Mouse (Mus musculus): Measurements from ENCODE around the gene Aqp6. TPM values are rescaled to one million over a fixed set of nuclear protein-coding genes. Genes with fewer than 3 reads are reported as not detected.

Aqp6 gene
- polyA plus RNA-seq, 1 experiment from 2014 or later, result not detected

GRCm38 (mm10) chr15:99578802-99579485 is 22.3 kb upstream of the Aqp6 start, which contains the start of gene Aqp2:
Aqp2 (plus strand) TSS chr15:99579055.
- TF ChIP-seq CTCF (IDR thresholded peaks at IDR 0.05; ENCODE audit: low read depth), result no peak
- Histone ChIP-seq H3K36me3 (ENCODE audit: insufficient read depth) (no peaks in the 10 kb centered on the region), H3K27ac (ENCODE audit: low read depth) (no peak within 1 kb of the TSS), H3K4me3 (ENCODE audit: low read depth, low read length) (no peak within 1 kb of the TSS), H3K9ac (no peak within 1 kb of the TSS), H3K4me1 (ENCODE audit: insufficient read depth) (0 out of 2 replicates have a peak, but pooled peaks cover 1% of the 10 kb centered on the region), H3K4me2 (no peak within 1 kb of the TSS), H3K9me3 (ENCODE audit: low read depth, low read length) (no peaks in the 10 kb centered on the region), H3K27me3 (ENCODE audit: insufficient read depth, low read length) (peaks cover 54% of the 10 kb centered on the region)
- WGBS, result 75% methylated on average over 26 of the region's 26 CpGs
- no peak for DNase-seq
- ATAC-seq (ENCODE audit: insufficient read depth), result no peak

- peak overlapping the region; percentile 24; the same call in 1 of the 2 replicates for H3K9ac ChIP-seq
- 3% methylated on average over 51 of the region's 54 CpGs for WGBS
- DNase-seq, result peak; percentile 75
Observed at GRCm38 (mm10) chr15:99583463-99584344, 17.5 kb upstream of the Aqp6 start.

GRCm38 (mm10) chr15:99584407-99585202 is 16.6 kb upstream of the Aqp6 start:
- no peaks in the 10 kb centered on the region for H3K36me3 ChIP-seq (ENCODE audit: insufficient read depth)
- peak overlapping the region; percentile 58 for H3K4me2 ChIP-seq
- DNase-seq (peak; percentile 56), ATAC-seq (ENCODE audit: insufficient read depth) (peak; percentile 52; the same call in 1 of the 2 replicates)
- no peaks in the 10 kb centered on the region for H3K9me3 ChIP-seq (ENCODE audit: low read depth, low read length)
- H3K4me3 ChIP-seq (ENCODE audit: low read depth, low read length), result peak overlapping the region; percentile 29; the same call in 1 of the 2 replicates
- 2% methylated on average over 24 of the region's 24 CpGs for WGBS
- no peak for TF ChIP-seq CTCF (IDR thresholded peaks at IDR 0.05; ENCODE audit: low read depth)
- H3K4me1 ChIP-seq (ENCODE audit: insufficient read depth), result peaks cover 3% of the 10 kb centered on the region; the same call in 1 of the 2 replicates
- no peak overlapping the region for H3K9ac ChIP-seq
- H3K27me3 ChIP-seq (ENCODE audit: insufficient read depth, low read length), result peaks cover 93% of the 10 kb centered on the region
- no peak overlapping the region for H3K27ac ChIP-seq (ENCODE audit: low read depth)

More at GRCm38 (mm10) chr15:99583463-99584344, 17.5 kb upstream of the Aqp6 start:
- Histone ChIP-seq H3K4me3 (ENCODE audit: low read depth, low read length) (peak overlapping the region; percentile 29), H3K4me2 (peak overlapping the region; percentile 58), H3K27me3 (ENCODE audit: insufficient read depth, low read length) (peaks cover 84% of the 10 kb centered on the region), H3K27ac (ENCODE audit: low read depth) (no peak overlapping the region), H3K4me1 (ENCODE audit: insufficient read depth) (0 out of 2 replicates have a peak, but pooled peaks cover 3% of the 10 kb centered on the region), H3K9me3 (ENCODE audit: low read depth, low read length) (no peaks in the 10 kb centered on the region), H3K36me3 (ENCODE audit: insufficient read depth) (no peaks in the 10 kb centered on the region)
- TF ChIP-seq CTCF (IDR thresholded peaks at IDR 0.05; ENCODE audit: low read depth), result no peak
- 0 out of 2 replicates have a peak, but pooled peaks have one; percentile 29 for ATAC-seq (ENCODE audit: insufficient read depth)

- Histone ChIP-seq H3K9me3 (ENCODE audit: low read depth, low read length) (no peaks in the 10 kb centered on the region), H3K36me3 (ENCODE audit: insufficient read depth) (no peaks in the 10 kb centered on the region), H3K9ac (no peak overlapping the region), H3K4me1 (ENCODE audit: insufficient read depth) (peaks cover 3% of the 10 kb centered on the region; the same call in 1 of the 2 replicates), H3K27me3 (ENCODE audit: insufficient read depth, low read length) (peaks cover 93% of the 10 kb centered on the region), H3K4me2 (no peak overlapping the region), H3K27ac (ENCODE audit: low read depth) (no peak overlapping the region), H3K4me3 (ENCODE audit: low read depth, low read length) (no peak overlapping the region)
- DNase-seq (no peak), ATAC-seq (ENCODE audit: insufficient read depth) (no peak)
- WGBS, result 45% methylated on average over 6 of the region's 6 CpGs
- TF ChIP-seq CTCF (IDR thresholded peaks at IDR 0.05; ENCODE audit: low read depth), result no peak
Observed at GRCm38 (mm10) chr15:99585741-99586140, 15.5 kb upstream of the Aqp6 start.

- DNase-seq (no peak), ATAC-seq (ENCODE audit: insufficient read depth) (no peak)
- Histone ChIP-seq H3K4me1 (ENCODE audit: insufficient read depth) (peaks cover 3% of the 10 kb centered on the region; the same call in 1 of the 2 replicates), H3K9ac (no peak overlapping the region), H3K9me3 (ENCODE audit: low read depth, low read length) (no peaks in the 10 kb centered on the region), H3K27ac (ENCODE audit: low read depth) (no peak overlapping the region), H3K27me3 (ENCODE audit: insufficient read depth, low read length) (peaks cover 92% of the 10 kb centered on the region), H3K4me3 (ENCODE audit: low read depth, low read length) (no peak overlapping the region), H3K36me3 (ENCODE audit: insufficient read depth) (no peaks in the 10 kb centered on the region), H3K4me2 (no peak overlapping the region)
- no peak for TF ChIP-seq CTCF (IDR thresholded peaks at IDR 0.05; ENCODE audit: low read depth)
- WGBS, result 89% methylated on average over 3 of the region's 3 CpGs
Observed at GRCm38 (mm10) chr15:99586525-99586924, 14.7 kb upstream of the Aqp6 start.

- Histone ChIP-seq H3K9ac (no peak overlapping the region), H3K27ac (ENCODE audit: low read depth) (no peak overlapping the region), H3K36me3 (ENCODE audit: insufficient read depth) (no peaks in the 10 kb centered on the region), H3K27me3 (ENCODE audit: insufficient read depth, low read length) (peaks cover 94% of the 10 kb centered on the region), H3K4me1 (ENCODE audit: insufficient read depth) (no peaks in the 10 kb centered on the region; the same call in 1 of the 2 replicates), H3K4me2 (no peak overlapping the region), H3K4me3 (ENCODE audit: low read depth, low read length) (no peak overlapping the region), H3K9me3 (ENCODE audit: low read depth, low read length) (no peaks in the 10 kb centered on the region)
- 4% methylated on average over 9 of the region's 9 CpGs for WGBS
- no peak for TF ChIP-seq CTCF (IDR thresholded peaks at IDR 0.05; ENCODE audit: low read depth)
- DNase-seq (no peak), ATAC-seq (ENCODE audit: insufficient read depth) (no peak)
Observed at GRCm38 (mm10) chr15:99589237-99589636, 12.0 kb upstream of the Aqp6 start.
